Mouse (Mus musculus) liver, adult 2 months (tissue): ENCODE measurements around the gene Tmem72.

Experiments used
- CTCF ChIP-seq: fragments of 200-500 bp; IDR thresholded peaks from 2 replicates; pipeline ENCODE4 v1.5.1; 2011; ENCODE audit warnings: low read depth, low read length, control low read depth
- POLR2A ChIP-seq: fragments of 200-500 bp; IDR thresholded peaks from 2 replicates; pipeline ENCODE4 v1.6.1; 2011; ENCODE audit warnings: low read length, control low read depth; ENCODE audit not compliant: insufficient read depth; ENCODE audit errors: extremely low read depth

- TF ChIP-seq CTCF (no peak), POLR2A (peak; percentile 96)
Measured at GRCm38 (mm10) chr6:116650406-116650805, 66.3 kb downstream of the Tmem72 start, which contains the start of gene Depp1.
